11 mouse cellular contexts compared by ENCODE assay signal in the genomic region with DNA sequence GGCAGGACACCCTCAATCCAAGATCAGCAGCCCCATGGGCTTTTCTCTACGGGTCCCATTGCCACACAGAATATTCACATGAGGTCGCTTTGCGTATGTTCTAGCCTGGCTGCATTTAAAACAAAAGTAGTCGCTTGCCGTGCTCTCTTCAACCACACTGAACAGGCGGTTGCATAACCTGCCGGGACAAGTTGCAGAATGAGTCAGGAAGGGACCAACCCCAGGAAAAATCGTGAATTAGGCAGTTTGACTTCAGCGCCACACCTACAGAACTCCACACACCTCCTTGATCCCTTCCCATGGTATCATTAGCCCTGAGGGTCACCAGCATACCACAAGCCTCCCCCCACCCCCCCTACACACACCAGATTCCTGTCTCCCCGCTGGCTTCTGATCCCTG. TPM values are rescaled to one million over a fixed set of nuclear protein-coding genes. Genes with fewer than 3 reads are reported as not detected.
DNase-seq lines count a peak whose midpoint lies in the region; ATAC-seq and TF ChIP-seq lines count a peak whose summit lies in the region.
"Had no signal": no experiment of that assay in that cellular context is flagged by ENCODE, and none has a peak within 500 bp of the region (broad histone marks: within the 10 kb centered on the region; RNA-seq: fewer than 3 reads in every experiment).

No protein-coding gene starts in this region.

- intact Hi-C loops in left cerebral cortex, postnatal 14 days (cut with DNase I) = no loop called here

- DNase-seq in adrenal gland, adult 2 months = peak; percentile 19
- no peak for DNase-seq in adrenal gland, postnatal 4 days (ENCODE audit: low spot score in 2 of 2)
- peak; percentile 23 for DNase-seq in liver, postnatal 0 days
- DNase-seq in liver = no peak
- DNase-seq in cerebellum, adult 11 months = no peak
- DNase-seq in left cerebral cortex, adult 8-10 months (ENCODE audit: low spot score in 2 of 2) = no peak
- DNase-seq in left cerebral cortex, postnatal 14 days (ENCODE audit: low spot score in 2 of 2) = no peak
- DNase-seq: cerebellum, adult 2 months; right cerebral cortex, postnatal 4 days had no signal

- H3K9ac ChIP-seq in liver, postnatal 0 days (replicated peaks) = no peak overlapping the region
- no peak overlapping the region for H3K9ac ChIP-seq in limb, embryonic 15.5 days
- H3K9ac ChIP-seq: liver, embryonic 15.5 days had no signal

- no peak for TF ChIP-seq CTCF in liver, postnatal 0 days (IDR thresholded peaks at IDR 0.05; ENCODE audit: low read depth)

- ATAC-seq in liver, postnatal 0 days = no peak
- ATAC-seq in limb, embryonic 15.5 days (ENCODE audit: insufficient number of reproducible peaks, low FRiP score, low TSS enrichment, low read depth) = 0 out of 2 replicates have a peak, but pooled peaks have one; percentile 33

- no peaks in the 10 kb centered on the region for H3K4me1 ChIP-seq in liver, postnatal 0 days (ENCODE audit: insufficient read depth)
- peaks cover 17% of the 10 kb centered on the region for H3K4me1 ChIP-seq in limb, embryonic 15.5 days

- H3K36me3 ChIP-seq in liver, postnatal 0 days (replicated peaks; ENCODE audit: insufficient read depth, low read length) = no peaks in the 10 kb centered on the region
- no peaks in the 10 kb centered on the region for H3K36me3 ChIP-seq in limb, embryonic 15.5 days
- H3K36me3 ChIP-seq: liver, embryonic 15.5 days had no signal

- H3K9me3 ChIP-seq in liver, postnatal 0 days (ENCODE audit: low read length) = no peaks in the 10 kb centered on the region
- no peaks in the 10 kb centered on the region for H3K9me3 ChIP-seq in limb, embryonic 15.5 days
- H3K9me3 ChIP-seq: liver, embryonic 15.5 days had no signal

- H3K4me3 ChIP-seq in liver, postnatal 0 days (ENCODE audit: low read depth, low read length) = no peak overlapping the region
- H3K4me3 ChIP-seq in limb, embryonic 15.5 days = no peak overlapping the region
- H3K4me3 ChIP-seq: liver, embryonic 15.5 days had no signal

- no peak for TF ChIP-seq EP300 in liver, postnatal 0 days (IDR thresholded peaks at IDR 0.05; ENCODE audit: low read depth)

- H3K27ac ChIP-seq in liver, postnatal 0 days (ENCODE audit: low read depth) = no peak overlapping the region
- peak overlapping the region; percentile 77 for H3K27ac ChIP-seq in limb, embryonic 15.5 days
- H3K27ac ChIP-seq: liver, embryonic 15.5 days had no signal

- H3K4me2 ChIP-seq in liver, postnatal 0 days (ENCODE audit: low read depth, low read length) = no peak overlapping the region
- 0 out of 2 replicates have a peak overlapping the region, but pooled peaks have one; percentile 3 for H3K4me2 ChIP-seq in limb, embryonic 15.5 days
- H3K4me2 ChIP-seq: liver, embryonic 15.5 days had no signal

- peaks cover 31% of the 10 kb centered on the region for H3K27me3 ChIP-seq in liver, postnatal 0 days (ENCODE audit: insufficient read depth, low read length)
- peaks cover 6% of the 10 kb centered on the region for H3K27me3 ChIP-seq in limb, embryonic 15.5 days

- 41% methylated on average over 10 of the region's 10 CpGs for WGBS in liver, postnatal 0 days (ENCODE audit: insufficient replicate concordance)
- 24% methylated on average over 10 of the region's 10 CpGs for WGBS in limb, embryonic 15.5 days

RNA-seq across cellular contexts. Expression of a gene that starts 4.4 kb away (rescaled TPM):
- total RNA-seq in adrenal gland, adult 2 months (2021) = 10 to 100 TPM; 21.4 to 32.8 TPM
- polyA plus RNA-seq in adrenal gland, adult 2 months (2012; rRNA removed) = 3.6 and 4.7 TPM in 2 replicates
- total RNA-seq in adrenal gland, postnatal 4 days (2021) = 10 to 100 TPM; 25.5 to 45.0 TPM
- polyA plus RNA-seq in liver, postnatal 0 days (2015; fragmentation: Nextera tagmentation; extraction: Ambion mirVana) = 0.38 and 0.43 TPM in 2 replicates
- polyA plus RNA-seq in limb, embryonic 15.5 days (2015; fragmentation: Nextera tagmentation; extraction: Ambion mirVana) = 16.0 and 20.1 TPM in 2 replicates
- 10 to 100 TPM; 10.9 to 13.5 (median 11.5) TPM for total RNA-seq in left cerebral cortex, adult 8-10 months (2022)
- 1 to 10 TPM; 8.3 to 9.6 TPM for total RNA-seq in left cerebral cortex, postnatal 14 days (2021)

Comparison
In these comparisons a context has a peak if more than half of its experiments do, and no peak if none do; other contexts are left out.
1. DNase-seq: peak in adrenal gland, adult 2 months (single experiment) and liver, postnatal 0 days (single experiment); none in adrenal gland, postnatal 4 days (0 of 2), liver (single experiment), cerebellum, adult 11 months (single experiment), left cerebral cortex, adult 8-10 months (0 of 2) and left cerebral cortex, postnatal 14 days (0 of 2).